Mouse (Mus musculus) testis, adult 2 months (tissue): ENCODE data around the gene Ccdc144b.

Source experiments
- CTCF ChIP-seq: fragments of 200-500 bp; IDR thresholded peaks from 2 replicates; pipeline ENCODE4 v1.5.1; 2012; ENCODE audit warnings: low read depth, mild to moderate bottlenecking, inconsistent platforms, low read length, moderate library complexity; ENCODE audit not compliant: control insufficient read depth, insufficient read depth, insufficient replicate concordance
- POLR2A ChIP-seq: fragments of 200-500 bp; IDR thresholded peaks from 2 replicates; pipeline ENCODE4 v1.6.1; 2012; ENCODE audit warnings: low read depth, mild to moderate bottlenecking, inconsistent platforms, low read length, moderate library complexity; ENCODE audit not compliant: control insufficient read depth

GRCm38 (mm10) chr3:36085394-36085793 lies 32.0 kb upstream of the Ccdc144b start:
- TF ChIP-seq CTCF (no peak), POLR2A (no peak)
